Mouse (Mus musculus): ENCODE results near the gene Kncn. TPM values are rescaled to one million over a fixed set of nuclear protein-coding genes. Genes with fewer than 3 reads are reported as not detected.
A peak's percentile ranks its signal among the peaks of the same experiment; 100 is the strongest.

Kncn gene
- polyA plus RNA-seq, 1 experiment: not detected

DNA sequence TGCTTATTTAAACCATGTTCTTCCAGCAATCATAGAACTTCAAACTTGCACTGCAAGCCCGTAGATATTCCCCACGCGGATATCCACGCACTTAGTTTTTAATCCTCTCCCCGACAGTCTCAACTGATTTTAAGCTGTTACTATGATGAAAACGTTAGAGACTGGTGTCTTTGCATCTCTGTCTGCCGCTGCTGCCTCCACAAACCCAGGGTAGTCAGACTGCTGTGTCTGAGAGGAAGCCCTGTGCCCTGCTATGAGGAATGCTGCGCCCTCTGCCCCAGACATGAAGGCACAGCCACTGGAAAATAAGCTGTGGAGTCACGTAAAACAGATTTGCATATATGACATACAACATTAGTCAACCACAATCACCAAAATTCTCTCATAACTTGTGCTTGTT lies 5.4 kb upstream of the Kncn start:
- DNase-seq (ENCODE audit: low spot score): no peak

DNA sequence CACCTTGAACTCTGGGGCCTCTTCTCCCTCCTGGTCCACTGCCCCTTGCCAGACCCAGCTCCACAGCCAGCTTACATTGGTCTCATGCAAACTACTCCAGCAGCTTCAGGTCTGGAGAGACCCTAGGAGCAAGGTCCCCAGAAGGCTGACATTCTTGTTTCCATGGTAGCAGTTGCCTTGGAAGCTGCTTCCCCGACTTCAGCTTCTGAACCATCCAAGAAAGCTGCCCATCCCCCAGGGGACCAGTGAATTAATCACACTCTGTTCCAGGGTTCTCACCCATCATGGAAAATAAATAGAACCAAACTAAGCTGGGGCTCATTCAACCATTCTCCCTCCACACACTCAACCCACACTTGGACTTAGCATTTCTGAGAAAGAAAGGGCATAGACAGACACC lies 3.0 kb upstream of the Kncn start:
- DNase-seq (ENCODE audit: low spot score): no peak

DNA sequence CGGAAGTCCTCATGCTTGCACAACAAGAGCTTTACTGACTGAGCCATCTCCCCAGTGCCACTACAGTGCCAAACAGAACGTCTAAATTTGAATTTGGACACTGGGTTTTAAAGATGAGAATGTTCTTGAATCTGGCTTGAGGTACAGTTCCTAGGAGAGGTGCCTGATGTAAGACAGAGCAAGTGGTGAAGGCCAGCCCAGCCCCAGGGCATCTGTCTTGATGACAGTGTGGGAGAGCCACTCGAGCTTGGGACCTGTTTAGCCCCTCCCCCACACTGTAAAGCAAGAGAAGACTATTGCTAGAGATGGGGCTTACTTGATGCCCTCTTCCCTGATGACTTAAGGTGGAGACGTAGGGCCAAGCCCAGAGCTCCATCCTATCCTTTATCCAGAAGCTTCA lies 2.0 kb upstream of the Kncn start:
- DNase-seq (ENCODE audit: low spot score): no peak

DNA sequence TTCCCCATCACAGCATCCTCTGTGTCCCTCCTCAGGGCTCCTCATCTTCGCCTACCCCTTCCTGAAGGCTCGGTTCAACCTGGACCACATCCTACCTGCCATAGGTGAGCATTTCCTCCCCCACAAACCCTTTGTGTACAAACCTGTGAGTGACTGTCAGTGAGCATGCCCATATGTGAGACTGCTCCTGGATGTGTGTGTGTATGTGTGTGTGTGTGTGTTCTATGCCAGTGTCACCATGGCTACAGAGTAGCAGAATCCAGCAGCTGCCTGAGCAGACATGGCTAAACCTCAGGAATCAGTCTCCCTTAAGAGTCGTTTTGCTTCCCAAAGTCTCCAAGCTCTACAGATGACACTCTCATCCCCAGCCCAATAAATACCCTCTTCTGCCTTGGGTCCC lies 1.6 kb downstream of the Kncn start:
- no peak for DNase-seq (ENCODE audit: low spot score)

DNA sequence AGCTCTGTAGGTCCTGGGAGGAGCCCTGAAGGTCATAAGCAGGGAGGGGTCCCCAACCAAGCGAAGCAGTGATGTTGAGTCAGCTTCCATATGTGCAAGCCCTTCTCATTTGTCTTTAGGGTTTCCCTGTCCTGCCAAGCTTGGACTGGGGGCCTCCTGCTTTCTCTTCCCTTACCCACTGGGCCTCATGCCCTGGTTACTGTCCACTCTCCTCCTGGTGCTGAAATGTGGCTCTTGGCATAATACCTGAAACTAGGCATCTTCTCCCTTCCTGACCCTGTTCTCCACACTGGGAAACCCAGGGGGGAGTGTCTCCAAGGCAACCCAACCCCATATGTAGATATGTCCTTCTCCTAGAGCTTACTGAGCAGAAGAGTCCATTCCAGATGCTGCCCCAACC lies 2.7 kb downstream of the Kncn start:
- DNase-seq (ENCODE audit: low spot score): no peak

DNA sequence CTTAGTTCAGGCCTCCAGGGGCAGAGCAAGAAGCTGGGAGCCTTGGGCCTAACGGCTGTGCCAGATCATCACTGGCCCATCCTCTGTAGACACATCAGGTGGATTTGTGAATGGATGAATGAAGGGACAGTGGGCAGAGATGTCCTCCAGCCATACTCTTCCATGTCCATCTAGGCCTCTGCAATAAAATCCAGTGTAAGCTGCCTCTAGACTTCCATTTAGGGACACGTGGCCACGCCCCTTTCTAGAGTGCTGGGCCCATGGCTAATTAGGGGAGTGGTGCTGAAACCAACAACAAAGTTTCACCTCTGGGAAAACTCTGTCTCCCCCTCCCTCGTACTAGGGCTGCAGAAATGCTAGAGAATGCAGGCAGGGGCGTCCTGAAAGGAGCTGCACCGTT lies 5.9 kb downstream of the Kncn start:
- DNase-seq (ENCODE audit: low spot score): no peak

DNA sequence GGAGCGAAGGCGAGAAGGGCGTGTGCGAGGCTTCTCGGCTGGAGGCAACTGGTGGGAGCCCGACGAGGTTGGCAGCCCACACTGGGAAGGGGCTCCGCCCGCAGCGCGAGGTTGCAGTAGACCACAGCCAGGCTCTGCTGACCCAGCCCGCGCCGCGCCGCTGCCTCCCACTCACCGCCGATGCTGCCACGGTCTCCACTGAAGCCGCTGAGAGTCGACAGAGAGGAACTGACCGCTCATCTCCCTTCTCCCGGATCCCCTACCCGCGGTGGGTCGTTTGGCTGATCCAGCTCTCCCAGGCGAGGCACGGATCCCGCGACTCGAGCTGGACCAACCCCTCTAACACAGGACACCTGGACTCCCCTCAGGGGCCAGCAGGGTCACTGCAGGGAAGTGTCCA lies 6.4 kb downstream of the Kncn start, which contains the start of gene 6430628N08Rik:
Gene 6430628N08Rik (plus strand): TSS at position 113 of the 400 bp plus-strand sequence.
- DNase-seq (ENCODE audit: low spot score): no peak

DNA sequence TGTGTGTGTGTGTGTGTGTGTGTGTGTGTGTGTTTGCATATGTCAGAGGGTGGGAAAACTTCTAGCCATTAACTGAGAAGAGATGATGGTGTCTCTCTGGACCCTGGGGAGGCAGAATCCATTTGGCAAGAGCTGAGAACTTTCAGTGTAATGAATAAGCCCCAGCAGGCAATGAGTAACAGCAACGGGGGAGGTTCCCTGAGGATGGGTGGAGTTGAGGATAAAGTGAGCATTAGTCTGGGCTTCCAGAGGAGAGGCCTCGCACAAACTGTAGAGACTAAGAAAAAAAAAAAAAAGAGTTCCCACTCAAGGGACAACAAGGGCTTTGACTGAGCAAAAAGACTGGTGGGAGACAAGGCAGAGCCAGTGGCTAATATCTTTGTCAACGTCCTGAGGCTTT lies 10.1 kb downstream of the Kncn start:
- no peak for DNase-seq (ENCODE audit: low spot score)

DNA sequence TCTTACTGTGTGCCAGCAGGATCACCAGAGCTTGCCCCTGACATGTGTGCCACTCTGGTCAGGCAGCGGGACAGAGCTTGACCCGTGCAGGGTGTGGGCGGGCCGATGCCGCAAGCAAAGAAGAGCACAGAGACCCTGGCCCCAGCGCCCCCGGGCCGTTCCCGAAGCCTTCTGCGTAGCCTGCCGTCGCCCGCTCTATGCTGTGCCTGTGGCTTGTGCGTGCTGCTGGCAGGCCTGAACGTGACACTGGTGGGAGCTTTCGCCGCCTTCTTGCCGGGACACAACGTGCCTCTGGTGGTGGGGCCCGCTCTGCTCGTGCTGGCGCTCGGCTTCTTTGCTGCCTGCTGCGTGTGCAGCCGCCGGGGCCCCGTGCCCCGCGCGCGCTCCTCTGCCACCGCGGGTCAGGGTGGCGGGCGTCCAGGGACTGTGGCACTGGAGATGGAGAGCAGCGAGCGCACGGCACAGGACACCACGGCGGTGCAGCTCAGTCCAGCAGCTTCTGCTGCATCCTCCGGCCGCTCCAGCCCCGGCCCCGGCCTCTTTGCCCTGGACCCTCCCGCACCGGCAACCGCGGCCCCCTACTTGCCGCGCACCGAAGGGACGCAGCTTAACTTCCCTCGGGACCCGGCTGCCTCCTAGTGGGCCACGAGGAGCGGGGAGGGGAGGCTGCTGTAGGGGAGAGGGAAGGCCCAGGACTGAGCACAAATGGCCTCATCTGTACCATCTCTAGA lies 13.9 kb downstream of the Kncn start:
- DNase-seq (ENCODE audit: low spot score): no peak

DNA sequence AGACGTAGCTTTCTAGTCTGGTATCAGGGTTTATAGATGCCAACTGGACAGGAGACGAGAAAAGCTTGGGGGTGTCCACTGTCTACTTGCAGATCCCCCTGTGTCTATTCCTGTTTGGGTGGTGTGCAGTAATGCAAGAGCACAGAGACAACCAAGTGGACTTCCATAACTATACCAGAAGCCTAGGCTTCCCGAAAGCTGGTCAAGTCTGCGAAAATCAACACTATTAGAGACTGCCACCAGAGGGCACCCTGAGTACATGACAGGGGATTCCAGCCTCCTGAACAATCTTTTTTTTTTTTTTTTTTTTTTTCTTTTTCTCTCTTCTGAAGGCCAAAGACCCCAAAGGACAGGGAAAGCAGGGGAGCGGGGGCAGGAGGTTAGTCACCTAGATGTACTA lies 18.6 kb downstream of the Kncn start:
- peak; percentile 48 for DNase-seq (ENCODE audit: low spot score)

DNA sequence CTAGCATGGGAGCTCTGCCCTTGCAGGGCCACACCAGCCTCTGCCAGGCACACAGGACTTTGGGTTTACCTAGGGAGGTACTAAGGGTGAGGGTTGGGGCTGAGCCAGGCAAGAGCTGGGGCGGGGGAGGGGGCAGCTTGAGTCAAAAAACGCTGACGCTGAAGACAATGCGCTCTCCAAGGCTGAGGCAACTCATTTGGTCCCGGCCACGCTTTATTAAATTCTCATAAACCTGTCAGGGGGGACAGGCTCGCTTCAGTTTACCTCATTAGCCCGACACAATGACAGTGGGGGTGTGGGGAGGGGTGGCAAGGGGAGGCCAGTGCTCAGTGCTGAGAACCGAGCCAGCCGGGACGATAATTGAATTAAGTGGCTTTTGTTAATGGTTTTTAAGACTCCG lies 20.2 kb downstream of the Kncn start:
- no peak for DNase-seq (ENCODE audit: low spot score)

DNA sequence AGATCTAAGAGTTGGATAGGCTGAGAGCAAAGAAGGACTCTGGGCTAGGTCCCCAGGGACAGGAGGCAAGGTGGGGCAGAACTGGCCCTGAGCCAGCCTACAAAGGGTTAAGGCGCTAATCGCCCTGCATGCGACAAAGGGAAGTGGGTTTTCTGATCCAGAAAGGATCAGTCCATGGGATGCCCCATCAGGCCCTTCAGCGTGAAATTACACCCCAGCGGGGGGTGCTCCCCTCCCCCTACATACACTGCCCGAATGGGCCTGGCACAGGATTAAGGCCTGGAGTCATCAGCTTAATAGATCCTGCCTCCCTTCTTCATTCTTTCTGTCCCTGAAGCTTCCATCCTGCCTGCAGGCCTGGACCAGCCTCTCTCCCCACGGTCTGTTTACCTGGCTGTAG lies 21.5 kb downstream of the Kncn start:
- DNase-seq (ENCODE audit: low spot score): no peak

DNA sequence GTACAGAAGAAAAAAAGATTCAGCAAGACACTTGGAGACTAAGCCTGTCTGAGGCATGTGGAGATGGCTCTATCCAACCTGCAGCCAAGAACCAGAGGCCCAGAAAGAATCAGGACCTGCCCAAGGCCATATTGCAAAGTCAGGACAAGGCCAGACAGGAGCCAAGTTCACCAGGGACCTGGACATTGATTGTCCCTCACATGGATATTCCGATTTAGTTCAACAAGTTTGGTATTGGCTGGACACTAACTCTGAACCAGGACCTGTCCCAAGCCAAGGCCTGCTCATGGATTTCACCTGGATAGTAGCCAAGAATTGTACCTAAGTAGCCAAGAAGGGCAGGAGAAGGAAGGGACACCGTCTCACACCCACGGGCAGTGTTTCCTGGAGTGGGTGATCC lies 22.6 kb downstream of the Kncn start:
- no peak for DNase-seq (ENCODE audit: low spot score)

DNA sequence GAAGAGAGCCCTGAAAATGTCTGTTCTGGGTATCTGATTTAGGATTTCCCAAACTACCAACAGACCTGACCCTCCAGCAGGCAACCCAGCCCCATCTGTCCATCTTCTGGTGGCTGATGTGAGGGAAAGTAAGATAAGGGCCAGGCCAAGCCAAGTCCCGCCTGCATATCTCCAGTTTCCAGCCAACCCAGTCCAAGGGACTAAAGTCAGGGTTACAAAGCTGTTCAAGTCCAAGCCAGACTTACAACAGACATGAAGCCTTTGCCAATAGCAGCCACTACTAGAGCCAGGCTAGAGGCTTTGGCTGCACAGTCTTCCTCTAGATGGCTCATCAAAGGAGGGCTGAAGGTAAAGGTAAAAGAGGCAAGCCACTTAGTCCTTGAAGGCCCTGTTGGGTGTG lies 23.8 kb downstream of the Kncn start:
- no peak for DNase-seq (ENCODE audit: low spot score)

DNA sequence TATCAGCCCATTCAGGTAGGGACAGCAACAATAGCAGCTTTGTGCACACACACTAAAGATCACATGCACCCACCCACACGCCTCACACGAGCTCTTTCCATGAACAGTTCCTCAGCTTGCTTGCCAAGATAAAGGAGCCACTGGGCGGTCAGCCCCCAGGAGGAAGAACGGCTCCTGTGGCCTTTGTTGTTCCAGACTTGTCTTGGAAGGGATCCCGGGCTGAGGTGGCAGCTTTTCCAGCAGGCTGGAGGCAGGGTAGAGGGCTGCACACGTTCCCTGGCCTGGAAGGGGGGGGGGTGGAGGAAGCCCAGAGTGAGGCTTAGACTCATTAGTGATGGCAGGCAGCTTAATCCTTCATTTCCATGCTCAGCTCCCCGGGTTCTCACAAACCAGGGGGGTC lies 24.4 kb downstream of the Kncn start:
- DNase-seq (ENCODE audit: low spot score): no peak

DNA sequence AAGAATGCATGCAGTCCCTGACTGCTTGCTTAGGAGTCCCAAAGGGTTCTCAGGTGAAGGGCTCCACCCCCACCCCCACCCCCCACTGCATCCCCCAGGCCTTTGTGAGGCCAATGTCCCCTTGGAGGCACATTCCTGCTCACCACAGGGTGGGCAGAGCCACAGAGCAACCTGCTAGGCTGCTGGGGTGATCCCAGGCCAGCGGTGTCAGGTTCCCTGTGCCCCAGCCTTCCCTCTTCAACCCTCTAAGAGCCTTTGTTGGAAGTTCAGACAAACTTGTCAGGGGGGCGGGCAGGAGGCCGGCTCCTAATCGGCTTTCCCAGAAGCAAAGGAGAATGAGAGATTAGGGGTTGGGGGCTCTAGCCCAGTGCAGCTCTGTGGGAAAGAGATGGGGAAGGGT lies 27.4 kb downstream of the Kncn start:
- no peak for DNase-seq (ENCODE audit: low spot score)

DNA sequence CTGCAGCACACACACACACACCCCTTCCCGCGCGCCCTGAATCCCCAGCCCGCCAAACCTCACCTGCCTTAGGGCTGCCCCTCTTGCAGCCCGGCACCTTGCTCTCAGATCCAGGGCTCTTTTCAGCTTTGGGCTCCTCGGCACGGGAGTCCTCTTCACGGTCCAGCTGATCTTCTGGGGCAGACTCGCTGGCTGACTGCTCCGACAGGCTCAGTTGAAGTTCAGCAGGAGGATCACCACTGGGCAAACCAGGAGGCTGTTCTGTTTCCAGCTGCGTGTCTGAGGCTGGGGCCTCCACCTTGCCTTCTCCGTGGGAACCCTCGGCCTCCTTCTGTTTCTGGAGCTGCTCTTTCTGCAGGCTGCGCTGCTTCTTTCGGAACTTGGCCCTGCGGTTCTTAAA lies 35.7 kb downstream of the Kncn start:
- no peak for DNase-seq (ENCODE audit: low spot score)

DNA sequence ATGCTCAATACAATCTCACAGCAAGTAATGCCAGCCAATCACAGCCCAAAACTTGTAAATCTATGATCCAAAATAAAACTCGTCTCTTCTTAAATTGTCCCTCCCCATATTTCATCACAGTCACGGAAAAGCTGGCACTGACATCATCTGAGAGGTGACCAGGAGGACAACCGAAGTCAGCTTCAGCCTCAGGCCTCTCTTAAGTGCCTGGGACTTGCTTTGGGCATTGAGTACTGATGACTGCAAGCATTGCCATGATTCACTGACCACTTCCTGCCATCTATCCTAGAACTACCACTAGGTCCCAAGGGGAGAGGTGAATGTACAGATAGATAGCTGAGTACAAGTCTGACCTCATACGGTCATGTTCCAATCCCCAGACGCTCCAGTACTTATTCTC lies 38.5 kb downstream of the Kncn start:
- DNase-seq (ENCODE audit: low spot score): no peak

DNA sequence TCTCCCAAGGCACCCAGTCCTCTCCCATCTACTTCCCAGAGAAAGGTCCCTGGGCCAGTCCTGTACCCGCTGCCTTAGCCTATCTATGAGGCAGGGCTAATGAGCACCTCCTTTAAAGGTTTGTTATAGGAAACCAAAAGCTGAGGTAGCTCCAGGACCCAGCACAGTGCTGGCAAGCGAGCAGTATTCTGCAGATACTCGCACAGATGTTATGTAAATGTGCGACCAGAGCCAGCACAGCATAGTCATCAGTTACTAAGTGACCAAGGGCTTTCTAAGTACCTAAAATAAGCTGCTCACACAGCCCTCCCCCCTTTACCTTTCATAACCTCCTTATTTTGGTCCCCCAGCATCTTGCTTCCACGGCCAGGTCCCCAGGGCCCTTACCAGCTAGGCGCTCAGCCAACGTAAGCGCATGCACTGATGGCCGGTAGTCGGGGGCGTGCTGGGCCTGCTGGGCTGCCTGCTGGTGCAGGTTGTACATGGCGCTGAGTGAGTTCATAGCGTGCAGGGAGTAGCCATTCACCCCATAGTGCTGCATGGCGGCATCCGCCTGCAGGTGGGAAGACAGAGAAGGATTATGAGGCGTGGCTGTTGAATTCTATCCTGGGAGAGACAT lies 39.2 kb downstream of the Kncn start:
- no peak for DNase-seq (ENCODE audit: low spot score)

DNA sequence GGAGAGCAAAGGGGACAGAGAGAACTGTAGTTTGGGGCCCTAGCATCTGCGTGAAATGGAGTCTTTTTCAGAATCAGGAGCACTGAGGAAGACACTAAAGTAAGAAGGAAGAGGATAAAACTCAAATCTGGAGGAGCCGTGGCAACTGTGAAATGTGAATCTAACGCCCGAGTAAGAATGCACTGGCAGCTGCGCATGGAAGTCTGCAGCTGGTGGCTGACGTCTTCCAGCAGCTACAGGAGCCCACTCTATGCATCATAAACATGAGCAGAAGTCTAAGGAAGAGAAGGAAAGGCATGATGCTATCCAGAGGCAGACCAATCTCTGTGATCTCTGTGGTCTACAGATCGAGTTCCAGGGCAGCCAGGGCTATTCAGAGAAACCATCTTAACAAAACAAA lies 43.4 kb downstream of the Kncn start:
- DNase-seq (ENCODE audit: low spot score): no peak

DNA sequence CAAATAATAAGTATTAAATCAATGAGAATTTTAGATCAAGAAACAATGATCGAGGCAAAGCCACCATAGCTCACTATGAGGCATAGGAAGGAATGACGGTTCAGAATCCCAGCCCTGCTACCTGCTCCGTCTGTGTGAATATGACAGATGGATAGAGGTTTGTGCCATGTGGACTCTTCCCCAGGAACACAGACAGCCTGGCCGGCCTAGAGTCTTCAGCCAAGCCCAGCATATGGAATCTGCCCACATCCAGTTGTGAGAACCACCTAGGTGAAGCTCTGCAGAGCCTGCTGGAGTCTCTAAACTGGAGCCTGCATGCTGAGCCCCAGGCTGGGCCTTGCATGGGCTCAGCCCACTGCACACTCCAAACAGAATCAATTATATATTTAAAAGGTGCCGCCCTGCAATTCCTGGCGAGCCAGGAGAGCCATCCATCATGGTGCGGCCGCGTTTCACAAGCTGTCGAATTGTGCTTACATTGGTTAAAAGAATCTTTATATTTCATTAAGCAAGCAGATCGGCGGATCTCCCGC lies 47.4 kb downstream of the Kncn start:
- no peak for DNase-seq (ENCODE audit: low spot score)

DNA sequence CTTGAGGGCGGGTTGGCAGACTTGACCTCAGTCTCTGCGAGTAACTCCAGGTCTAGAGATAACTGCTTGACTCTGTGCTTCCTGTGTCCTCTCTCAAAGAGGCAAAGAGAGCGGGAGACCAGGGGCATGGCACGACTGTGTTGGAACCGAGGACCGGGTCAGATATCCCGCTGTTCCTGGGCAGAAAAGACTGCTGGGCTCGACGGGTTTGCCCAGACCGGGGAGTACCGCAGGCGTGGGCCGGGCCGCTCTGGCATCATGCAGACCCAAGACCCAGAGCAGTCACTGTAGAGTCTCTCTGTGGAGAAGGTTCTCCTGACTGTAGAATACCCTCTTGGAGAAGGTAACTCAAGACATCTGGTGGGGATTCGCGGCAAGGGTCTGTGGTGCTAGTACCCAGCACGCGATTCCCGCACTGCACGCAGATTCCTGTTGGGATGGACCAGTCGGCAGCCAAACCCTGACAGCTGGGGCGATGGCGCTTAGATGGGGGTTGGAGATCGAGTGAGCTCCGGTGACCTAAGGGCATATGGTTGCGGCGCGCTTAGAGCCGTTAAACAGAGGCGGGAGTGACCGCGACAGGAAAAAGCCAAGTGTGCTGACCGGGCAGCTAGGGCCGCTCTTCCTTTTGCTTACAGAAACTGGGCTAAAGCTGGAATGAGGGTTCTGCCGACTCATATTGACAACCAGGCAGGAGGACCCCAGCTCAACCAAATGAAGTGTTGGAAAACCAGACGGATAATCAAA lies 51.8 kb downstream of the Kncn start:
- no peak for DNase-seq (ENCODE audit: low spot score)

DNA sequence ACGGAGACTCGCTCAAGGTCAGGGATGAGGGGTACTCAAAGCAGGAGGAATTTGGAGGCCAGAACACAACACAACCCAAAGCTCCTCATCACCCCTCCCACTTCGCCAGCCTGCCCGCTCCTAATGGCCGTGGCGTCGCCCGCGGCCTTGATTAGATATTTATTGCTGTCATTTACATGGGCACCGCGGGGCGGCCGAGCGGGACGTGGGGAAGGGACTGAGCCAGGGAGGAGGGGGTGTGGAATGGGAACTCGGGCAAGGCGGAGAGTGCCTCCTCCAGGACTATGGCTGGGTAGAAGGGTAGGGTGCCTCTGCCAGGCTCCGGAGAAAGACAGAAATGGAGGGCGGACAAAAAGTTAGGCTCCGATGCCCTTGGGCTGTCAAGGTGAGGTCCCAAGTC lies 52.4 kb downstream of the Kncn start:
- no peak for DNase-seq (ENCODE audit: low spot score)
